Mouse (Mus musculus) cerebellum, adult 2 months (tissue): ENCODE measurements at regions not wholly inside any gene's neighbourhood (a gene's known extent, or its start where the extent isn't known, plus 50 kb on each side); places are given as distances from the start of the nearest gene placed in this dataset.

ENCODE experiments used
- CTCF ChIP-seq: fragments of 200-500 bp; IDR thresholded peaks from 2 replicates; pipeline ENCODE4 v1.5.1; 2011; ENCODE audit warnings: low read depth, mild to moderate bottlenecking, control low read depth, low read length, moderate library complexity, borderline replicate concordance; ENCODE audit not compliant: insufficient read depth
- POLR2A ChIP-seq: fragments of 200-500 bp; IDR thresholded peaks from 2 replicates; pipeline ENCODE4 v1.6.1; 2011; ENCODE audit warnings: low read length, control low read depth, borderline replicate concordance; ENCODE audit not compliant: insufficient read depth

GRCm38 (mm10) chr1:190250574-190251246 lies 80.2 kb upstream of the Prox1 start:
- TF ChIP-seq CTCF (no peak), POLR2A (no peak)
